Mouse (Mus musculus): Measurements from ENCODE around the gene Trak2. TPM values are rescaled to one million over a fixed set of nuclear protein-coding genes. Genes with fewer than 3 reads are reported as not detected.
"Not testable (repeated sequence)": the region's sequence is repeated elsewhere in the genome, so short reads cannot be mapped to it uniquely, and the experiment has no call there.

Trak2 gene
- polyA plus RNA-seq, 1 experiment from 2014 or later: 15.8 TPM

GRCm38 (mm10) chr1:58958789-58959526 is 14.3 kb downstream of the Trak2 start:
- not testable (repeated sequence) for H3K9ac ChIP-seq (ENCODE audit: low read depth, low read length); H3K4me1 ChIP-seq (replicated peaks; ENCODE audit: control insufficient read depth, insufficient read depth, low read length); H3K4me2 ChIP-seq (replicated peaks; ENCODE audit: low read depth, low read length); H3K9me3 ChIP-seq (ENCODE audit: control insufficient read depth, low read length); H3K36me3 ChIP-seq (ENCODE audit: control insufficient read depth, insufficient read depth, low read length); DNase-seq (ENCODE audit: low spot score); H3K27ac ChIP-seq (ENCODE audit: low read depth, low read length); ATAC-seq (ENCODE audit: low FRiP score); H3K27me3 ChIP-seq (ENCODE audit: control insufficient read depth, insufficient read depth, low read length); H3K4me3 ChIP-seq (ENCODE audit: low read depth, low read length)
- 88% methylated on average over 16 of the region's 16 CpGs for WGBS

DNA sequence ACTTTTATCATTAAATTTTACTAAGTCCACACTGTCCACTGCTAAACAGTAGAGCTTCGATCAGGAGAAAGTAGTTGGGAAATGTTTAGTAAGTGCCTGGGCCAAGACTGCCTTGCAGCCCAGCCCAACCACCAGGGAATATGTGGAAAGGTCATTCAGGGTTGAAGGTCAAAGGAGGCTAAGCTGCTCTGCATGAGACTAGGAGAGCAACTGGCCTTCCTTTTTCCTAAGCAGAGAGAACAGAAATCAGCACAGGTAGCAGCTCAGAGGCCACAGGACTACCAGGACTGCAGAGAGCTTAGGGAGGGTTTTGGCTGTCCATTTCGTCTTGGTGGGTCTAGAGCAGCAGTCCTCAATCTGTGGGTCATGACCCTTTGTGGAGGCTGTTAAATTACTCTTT is 15.3 kb downstream of the Trak2 start:
- no peak for DNase-seq (ENCODE audit: low spot score)
- Histone ChIP-seq H3K4me2 (replicated peaks; ENCODE audit: low read depth, low read length) (no peak overlapping the region), H3K27ac (ENCODE audit: low read depth, low read length) (no peak overlapping the region), H3K4me3 (ENCODE audit: low read depth, low read length) (no peak overlapping the region), H3K27me3 (ENCODE audit: control insufficient read depth, insufficient read depth, low read length) (no peaks in the 10 kb centered on the region), H3K4me1 (replicated peaks; ENCODE audit: control insufficient read depth, insufficient read depth, low read length) (no peaks in the 10 kb centered on the region), H3K9ac (ENCODE audit: low read depth, low read length) (no peak overlapping the region), H3K9me3 (ENCODE audit: control insufficient read depth, low read length) (no peaks in the 10 kb centered on the region), H3K36me3 (ENCODE audit: control insufficient read depth, insufficient read depth, low read length) (no peaks in the 10 kb centered on the region)
- no peak for ATAC-seq (ENCODE audit: low FRiP score)
- WGBS: 53% methylated on average over 2 of the region's 2 CpGs

DNA sequence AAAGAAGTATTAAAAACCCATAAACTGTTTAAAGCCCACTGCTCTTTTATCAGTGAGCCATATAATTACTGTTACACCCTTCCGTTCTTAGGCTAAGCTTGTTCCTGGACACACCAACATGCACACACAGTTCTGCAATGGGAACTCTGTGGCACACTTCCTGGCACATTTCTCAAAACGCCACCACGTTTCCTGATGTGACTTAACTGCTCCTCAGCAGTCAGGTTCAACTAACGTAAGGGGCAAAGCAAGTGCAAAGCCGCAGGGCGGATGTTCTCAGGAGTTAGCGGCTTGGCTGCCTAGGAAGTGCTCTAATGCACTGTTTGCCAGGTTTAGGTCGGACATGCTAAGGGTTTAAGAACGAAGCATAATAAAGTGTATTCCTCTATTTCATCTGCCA is 17.0 kb downstream of the Trak2 start:
- no peaks in the 10 kb centered on the region for H3K27me3 ChIP-seq (ENCODE audit: control insufficient read depth, insufficient read depth, low read length)
- WGBS: 85% methylated on average over 9 of the region's 9 CpGs
- no peak overlapping the region for H3K9ac ChIP-seq (ENCODE audit: low read depth, low read length)

GRCm38 (mm10) chr1:58955716-58956115 is 17.5 kb downstream of the Trak2 start:
- H3K4me2 ChIP-seq (replicated peaks; ENCODE audit: low read depth, low read length): no peak overlapping the region
- H3K27me3 ChIP-seq (ENCODE audit: control insufficient read depth, insufficient read depth, low read length): no peaks in the 10 kb centered on the region
- no peaks in the 10 kb centered on the region for H3K4me1 ChIP-seq (replicated peaks; ENCODE audit: control insufficient read depth, insufficient read depth, low read length)
- no peak overlapping the region for H3K27ac ChIP-seq (ENCODE audit: low read depth, low read length)
- DNase-seq (ENCODE audit: low spot score) (no peak), ATAC-seq (ENCODE audit: low FRiP score) (no peak)
- no peaks in the 10 kb centered on the region for H3K36me3 ChIP-seq (ENCODE audit: control insufficient read depth, insufficient read depth, low read length)
- H3K9me3 ChIP-seq (ENCODE audit: control insufficient read depth, low read length): no peaks in the 10 kb centered on the region
- WGBS: 96% methylated on average over 3 of the region's 3 CpGs
- H3K9ac ChIP-seq (ENCODE audit: low read depth, low read length): no peak overlapping the region
- H3K4me3 ChIP-seq (ENCODE audit: low read depth, low read length): no peak overlapping the region

More for the DNA sequence above, 17.0 kb downstream of the Trak2 start:
- ATAC-seq (ENCODE audit: low FRiP score): no peak
- H3K36me3 ChIP-seq (ENCODE audit: control insufficient read depth, insufficient read depth, low read length): no peaks in the 10 kb centered on the region
- no peaks in the 10 kb centered on the region for H3K9me3 ChIP-seq (ENCODE audit: control insufficient read depth, low read length)
- H3K4me2 ChIP-seq (replicated peaks; ENCODE audit: low read depth, low read length): no peak overlapping the region
- no peak for DNase-seq (ENCODE audit: low spot score)
- H3K4me3 ChIP-seq (ENCODE audit: low read depth, low read length): no peak overlapping the region
- H3K4me1 ChIP-seq (replicated peaks; ENCODE audit: control insufficient read depth, insufficient read depth, low read length): no peaks in the 10 kb centered on the region
- H3K27ac ChIP-seq (ENCODE audit: low read depth, low read length): no peak overlapping the region

DNA sequence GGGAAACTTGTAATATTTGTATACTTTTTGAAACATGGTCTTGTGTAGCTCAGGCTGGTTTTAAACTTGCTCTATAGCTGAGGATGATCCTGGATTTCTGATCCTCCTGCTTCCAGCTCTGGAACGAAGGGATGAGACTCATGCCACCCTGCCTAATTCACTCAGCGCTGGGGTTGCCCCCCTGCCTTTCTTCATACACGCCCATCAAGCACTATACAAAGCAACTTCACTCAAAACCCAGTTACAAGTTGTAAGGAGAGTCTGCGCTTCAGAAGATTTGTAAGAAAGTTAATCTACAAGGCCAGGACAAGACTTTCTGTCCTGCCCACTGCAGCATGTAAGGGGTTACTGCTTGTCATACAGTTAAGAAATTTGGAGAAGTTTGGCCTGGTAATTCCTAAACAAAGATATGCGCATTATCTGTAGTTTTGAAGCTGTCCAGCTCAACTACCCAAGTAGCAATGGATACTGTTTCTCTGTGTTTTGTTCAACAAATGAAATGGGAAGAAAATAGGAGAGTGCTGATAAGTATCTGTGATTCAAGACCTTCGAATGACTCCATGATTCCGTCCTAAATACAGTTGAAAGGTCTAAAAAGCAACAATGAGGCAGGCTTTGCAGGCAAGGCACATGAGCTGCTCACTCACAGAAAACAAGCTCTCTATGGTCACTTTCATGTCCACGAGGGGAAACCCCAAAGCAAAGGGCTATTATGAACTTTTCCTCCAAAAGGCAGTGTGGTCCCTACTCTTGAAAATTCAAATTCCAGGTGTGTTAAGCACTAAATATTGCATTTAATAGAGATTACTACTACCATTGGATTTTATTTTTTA is 18.4 kb downstream of the Trak2 start:
- no peak for ATAC-seq (ENCODE audit: low FRiP score)
- H3K36me3 ChIP-seq (ENCODE audit: control insufficient read depth, insufficient read depth, low read length): no peaks in the 10 kb centered on the region
- 84% methylated on average over 8 of the region's 8 CpGs for WGBS

DNA sequence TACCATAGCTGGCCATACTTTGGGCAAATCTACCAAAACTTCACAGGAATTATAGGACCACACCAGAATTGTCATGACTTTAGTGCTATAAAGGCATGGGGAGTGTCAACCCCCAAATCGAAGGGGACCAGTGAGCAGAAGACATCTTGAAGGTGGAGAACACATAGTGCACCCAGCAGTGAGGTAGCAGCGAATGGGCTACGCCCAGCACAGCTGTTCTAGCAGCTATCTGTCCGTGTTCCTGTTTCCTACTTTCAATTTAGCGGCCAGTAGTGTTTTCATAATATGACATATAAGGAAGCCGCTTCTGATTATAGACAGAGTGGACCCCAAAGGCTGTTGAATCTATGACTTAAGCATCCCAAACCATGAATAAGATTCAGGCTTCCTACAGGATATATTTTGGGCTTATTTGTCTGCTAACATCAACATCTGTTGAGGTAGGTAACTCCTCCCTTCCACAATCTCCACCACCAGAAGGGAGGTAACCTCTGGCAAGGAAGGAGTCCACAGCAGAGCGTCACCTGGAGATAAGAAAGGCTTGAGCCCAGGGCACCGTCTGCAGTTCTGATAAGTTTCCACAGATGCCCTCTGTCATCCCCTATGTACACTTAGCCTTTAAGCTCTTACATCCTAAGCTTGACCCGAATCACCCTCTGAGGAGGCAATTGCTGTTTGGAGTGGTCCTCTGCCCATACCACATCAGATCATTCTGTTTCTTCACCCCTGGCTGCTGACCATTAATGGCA is 19.4 kb downstream of the Trak2 start:
- Histone ChIP-seq H3K27me3 (ENCODE audit: control insufficient read depth, insufficient read depth, low read length) (no peaks in the 10 kb centered on the region), H3K4me3 (ENCODE audit: low read depth, low read length) (no peak overlapping the region), H3K27ac (ENCODE audit: low read depth, low read length) (no peak overlapping the region), H3K9me3 (ENCODE audit: control insufficient read depth, low read length) (no peaks in the 10 kb centered on the region), H3K36me3 (ENCODE audit: control insufficient read depth, insufficient read depth, low read length) (no peaks in the 10 kb centered on the region), H3K4me2 (replicated peaks; ENCODE audit: low read depth, low read length) (no peak overlapping the region), H3K4me1 (replicated peaks; ENCODE audit: control insufficient read depth, insufficient read depth, low read length) (no peaks in the 10 kb centered on the region), H3K9ac (ENCODE audit: low read depth, low read length) (no peak overlapping the region)
- WGBS: 91% methylated on average over 9 of the region's 9 CpGs
- DNase-seq (ENCODE audit: low spot score): no peak
- no peak for ATAC-seq (ENCODE audit: low FRiP score)

More for the DNA sequence above, 18.4 kb downstream of the Trak2 start:
- Histone ChIP-seq H3K27ac (ENCODE audit: low read depth, low read length) (no peak overlapping the region), H3K27me3 (ENCODE audit: control insufficient read depth, insufficient read depth, low read length) (no peaks in the 10 kb centered on the region), H3K9ac (ENCODE audit: low read depth, low read length) (no peak overlapping the region), H3K4me3 (ENCODE audit: low read depth, low read length) (no peak overlapping the region), H3K4me1 (replicated peaks; ENCODE audit: control insufficient read depth, insufficient read depth, low read length) (no peaks in the 10 kb centered on the region), H3K4me2 (replicated peaks; ENCODE audit: low read depth, low read length) (no peak overlapping the region), H3K9me3 (ENCODE audit: control insufficient read depth, low read length) (no peaks in the 10 kb centered on the region)
- DNase-seq (ENCODE audit: low spot score): no peak

DNA sequence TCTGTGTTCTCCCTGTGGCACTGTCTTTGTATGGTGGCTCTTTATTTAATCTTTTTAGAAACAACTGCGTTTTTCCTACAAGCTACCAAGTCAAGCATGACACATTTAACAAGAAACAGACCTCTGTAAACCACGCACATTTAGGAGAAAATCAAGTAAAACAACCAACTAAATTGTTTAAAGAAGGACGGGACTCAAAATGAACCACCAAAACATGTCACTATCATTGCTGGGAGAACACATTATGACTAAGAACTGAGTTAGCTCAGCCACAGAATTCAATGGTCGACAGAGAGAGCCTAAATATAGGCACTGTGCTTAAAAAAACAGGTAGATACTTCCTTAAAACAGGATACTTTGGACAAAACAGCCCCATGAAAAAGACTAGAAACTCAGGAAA is 20.2 kb downstream of the Trak2 start:
- Histone ChIP-seq H3K36me3 (ENCODE audit: control insufficient read depth, insufficient read depth, low read length) (no peaks in the 10 kb centered on the region), H3K4me3 (ENCODE audit: low read depth, low read length) (no peak overlapping the region), H3K9ac (ENCODE audit: low read depth, low read length) (no peak overlapping the region), H3K9me3 (ENCODE audit: control insufficient read depth, low read length) (no peaks in the 10 kb centered on the region), H3K27ac (ENCODE audit: low read depth, low read length) (no peak overlapping the region), H3K4me1 (replicated peaks; ENCODE audit: control insufficient read depth, insufficient read depth, low read length) (no peaks in the 10 kb centered on the region), H3K4me2 (replicated peaks; ENCODE audit: low read depth, low read length) (no peak overlapping the region), H3K27me3 (ENCODE audit: control insufficient read depth, insufficient read depth, low read length) (no peaks in the 10 kb centered on the region)
- DNase-seq (ENCODE audit: low spot score): no peak
- WGBS: 69% methylated on average over 4 of the region's 4 CpGs
- no peak for ATAC-seq (ENCODE audit: low FRiP score)

DNA sequence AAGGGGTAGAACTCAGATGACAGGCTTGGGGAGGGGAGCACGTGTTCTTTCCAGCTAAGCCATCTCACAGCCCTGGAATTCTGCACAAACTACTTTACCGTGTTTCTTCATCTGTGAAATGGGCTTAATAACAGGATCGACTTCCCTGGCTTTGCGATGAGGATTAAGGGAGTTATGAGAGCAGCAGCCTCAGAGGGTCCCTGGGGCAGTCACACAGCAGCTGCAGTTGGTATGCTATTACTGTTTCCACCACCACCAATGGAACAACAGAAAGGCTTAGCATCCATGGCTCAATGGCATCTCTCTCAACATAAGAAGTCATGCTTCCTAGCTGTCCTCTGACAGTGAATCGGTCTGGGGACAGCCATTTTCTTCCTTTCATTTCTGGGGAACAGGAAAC is 20.7 kb downstream of the Trak2 start:
- Histone ChIP-seq H3K9ac (ENCODE audit: low read depth, low read length) (no peak overlapping the region), H3K4me3 (ENCODE audit: low read depth, low read length) (no peak overlapping the region), H3K4me2 (replicated peaks; ENCODE audit: low read depth, low read length) (no peak overlapping the region), H3K4me1 (replicated peaks; ENCODE audit: control insufficient read depth, insufficient read depth, low read length) (no peaks in the 10 kb centered on the region), H3K27ac (ENCODE audit: low read depth, low read length) (no peak overlapping the region), H3K27me3 (ENCODE audit: control insufficient read depth, insufficient read depth, low read length) (no peaks in the 10 kb centered on the region), H3K36me3 (ENCODE audit: control insufficient read depth, insufficient read depth, low read length) (no peaks in the 10 kb centered on the region), H3K9me3 (ENCODE audit: control insufficient read depth, low read length) (no peaks in the 10 kb centered on the region)
- ATAC-seq (ENCODE audit: low FRiP score) (no peak), DNase-seq (ENCODE audit: low spot score) (no peak)
- WGBS: 90% methylated on average over 5 of the region's 5 CpGs

Measured in hindbrain, embryonic 11.5 days (tissue).